Mouse (Mus musculus) embryonic fibroblast, embryonic 13.5 days (primary cell): ENCODE measurements at regions not wholly inside any gene's neighbourhood (a gene's known extent, or its start where the extent isn't known, plus 50 kb on each side); places are given as distances from the start of the nearest gene placed in this dataset.

Experiments
- H3K27ac ChIP-seq: 2 replicates; pipeline ENCODE4 v1.5.1; 2012; ENCODE audit warnings: low read length, control low read depth, inconsistent platforms; ENCODE audit not compliant: insufficient read depth
- H3K4me1 ChIP-seq: 2 replicates; pipeline ENCODE4 v1.6.1; 2011; ENCODE audit warnings: low read length; ENCODE audit not compliant: control insufficient read depth, insufficient read depth
- H3K4me3 ChIP-seq: 2 replicates; pipeline ENCODE4 v1.5.1; 2011; ENCODE audit warnings: mild to moderate bottlenecking, control low read depth, low read length; ENCODE audit not compliant: insufficient read depth
- CTCF ChIP-seq: IDR thresholded peaks from 2 replicates; pipeline ENCODE4 v1.5.1; 2011; ENCODE audit warnings: mild to moderate bottlenecking, control low read depth, low read length, moderate library complexity, borderline replicate concordance; ENCODE audit not compliant: insufficient read depth
- POLR2A ChIP-seq: IDR thresholded peaks from 2 replicates; pipeline ENCODE4 v1.6.1; 2011; ENCODE audit warnings: low read depth, mild to moderate bottlenecking, control low read depth, low read length, moderate library complexity

DNA sequence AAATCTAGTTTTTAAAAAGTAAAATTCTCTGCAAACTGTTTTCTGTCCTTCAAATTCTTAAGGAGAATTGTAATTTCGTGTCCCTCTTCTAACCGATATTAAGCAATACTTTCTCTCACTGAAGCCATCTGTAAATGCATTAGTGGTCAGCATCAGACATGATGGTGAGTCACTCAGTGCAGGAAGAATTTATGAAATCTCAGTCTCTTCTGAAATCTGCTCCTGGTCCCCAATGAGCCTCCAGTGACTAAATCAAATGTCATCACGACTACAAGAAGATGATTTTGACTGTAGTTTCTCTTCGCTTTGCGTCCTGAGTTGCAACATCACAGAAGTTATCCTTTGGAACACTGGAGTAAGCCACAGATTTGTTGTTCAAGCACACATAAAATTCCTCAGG is 175.7 kb downstream of the Nsun3 start:
- Histone ChIP-seq H3K27ac (no peak overlapping the region), H3K4me1 (no peaks in the 10 kb centered on the region), H3K4me3 (no peak overlapping the region)
- no peak for TF ChIP-seq CTCF
- no peak for TF ChIP-seq POLR2A

DNA sequence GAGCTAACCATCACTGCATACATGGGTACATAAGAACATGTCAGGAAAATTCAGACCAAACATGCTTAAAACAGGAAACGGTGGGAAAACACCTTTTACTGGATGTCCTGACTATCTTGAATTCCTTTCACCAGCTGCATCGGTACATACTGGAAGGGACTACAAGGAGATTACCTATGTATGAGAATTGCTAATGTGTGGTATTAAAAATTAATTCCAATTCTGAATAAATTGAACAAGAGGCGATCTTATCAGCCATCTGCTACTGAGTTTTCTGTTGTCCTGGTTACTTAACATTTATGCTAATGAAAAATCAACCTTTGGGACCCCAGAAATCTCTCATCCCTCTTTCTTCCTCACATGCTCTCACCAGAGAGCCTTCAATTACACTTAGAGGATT is 178.0 kb downstream of the Nsun3 start:
- TF ChIP-seq CTCF (no peak), POLR2A (no peak)
- H3K4me1 ChIP-seq: no peaks in the 10 kb centered on the region
- H3K27ac ChIP-seq: no peak overlapping the region
- no peak overlapping the region for H3K4me3 ChIP-seq

DNA sequence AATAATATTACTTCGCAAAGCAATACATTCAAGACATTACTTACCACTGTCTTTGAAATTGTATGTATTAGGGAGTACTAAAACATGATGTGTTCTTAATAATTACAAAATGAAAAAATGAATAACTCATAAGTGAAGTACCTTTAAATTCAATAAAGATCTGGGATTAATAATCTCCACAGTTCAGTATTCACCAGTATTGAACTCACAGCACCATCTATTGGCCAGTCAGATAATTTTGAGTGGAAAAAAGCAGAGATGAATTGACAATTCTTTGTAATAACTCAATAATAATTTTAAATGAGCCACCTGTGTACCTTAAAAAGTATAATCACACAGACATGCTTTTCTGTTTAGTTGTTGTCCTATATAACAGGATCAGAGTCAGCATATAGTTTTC is 180.7 kb downstream of the Nsun3 start:
- TF ChIP-seq POLR2A: no peak
- TF ChIP-seq CTCF: no peak
- H3K4me3 ChIP-seq: no peak overlapping the region
- H3K4me1 ChIP-seq: no peaks in the 10 kb centered on the region
- no peak overlapping the region for H3K27ac ChIP-seq

DNA sequence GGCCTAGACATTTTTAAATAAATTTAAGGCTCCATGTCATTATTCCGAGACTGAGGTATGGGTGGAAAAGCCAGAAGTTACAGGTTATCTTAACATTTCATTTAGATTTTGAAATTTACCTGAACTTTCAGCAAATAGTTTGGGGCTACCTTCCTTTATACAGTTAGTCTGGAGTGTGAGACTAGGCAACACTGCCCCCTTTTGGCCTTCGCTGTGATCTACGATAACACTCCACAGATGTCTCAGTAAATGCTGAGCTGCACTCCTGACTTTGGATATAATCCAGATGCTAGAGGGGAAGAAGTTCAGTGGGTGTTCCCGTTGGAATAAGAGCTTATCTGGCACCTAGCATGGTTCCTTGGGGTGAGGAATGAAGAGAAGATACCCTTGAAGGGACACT is 224.6 kb downstream of the Nsun3 start:
- Histone ChIP-seq H3K4me3 (no peak overlapping the region), H3K4me1 (peaks cover 2% of the 10 kb centered on the region; the same call in 1 of the 2 replicates), H3K27ac (no peak overlapping the region)
- TF ChIP-seq POLR2A (no peak), CTCF (peak; percentile 34; the same call in 1 of the 2 replicates)

DNA sequence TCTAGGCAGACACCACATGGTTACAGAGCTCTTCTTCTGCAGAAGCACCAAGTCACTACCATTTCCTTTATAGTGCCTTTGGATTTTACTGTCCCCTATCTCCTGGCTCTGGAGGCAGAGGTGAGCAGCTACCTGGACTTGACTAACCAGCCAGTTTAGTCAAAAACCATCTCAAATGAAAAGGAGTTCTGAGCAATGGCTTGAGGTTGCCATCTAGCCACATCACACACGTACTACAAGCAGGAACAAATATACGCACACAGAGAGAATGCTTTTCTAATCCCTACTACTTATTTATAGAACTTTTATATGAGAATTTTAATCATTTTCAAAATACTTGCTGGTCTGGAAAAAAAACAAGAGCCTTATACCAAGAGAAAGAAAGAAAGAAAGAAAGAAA is 243.5 kb downstream of the Nsun3 start:
- Histone ChIP-seq H3K4me1 (no peaks in the 10 kb centered on the region), H3K4me3 (no peak overlapping the region), H3K27ac (no peak overlapping the region)
- TF ChIP-seq CTCF: no peak
- TF ChIP-seq POLR2A: no peak

DNA sequence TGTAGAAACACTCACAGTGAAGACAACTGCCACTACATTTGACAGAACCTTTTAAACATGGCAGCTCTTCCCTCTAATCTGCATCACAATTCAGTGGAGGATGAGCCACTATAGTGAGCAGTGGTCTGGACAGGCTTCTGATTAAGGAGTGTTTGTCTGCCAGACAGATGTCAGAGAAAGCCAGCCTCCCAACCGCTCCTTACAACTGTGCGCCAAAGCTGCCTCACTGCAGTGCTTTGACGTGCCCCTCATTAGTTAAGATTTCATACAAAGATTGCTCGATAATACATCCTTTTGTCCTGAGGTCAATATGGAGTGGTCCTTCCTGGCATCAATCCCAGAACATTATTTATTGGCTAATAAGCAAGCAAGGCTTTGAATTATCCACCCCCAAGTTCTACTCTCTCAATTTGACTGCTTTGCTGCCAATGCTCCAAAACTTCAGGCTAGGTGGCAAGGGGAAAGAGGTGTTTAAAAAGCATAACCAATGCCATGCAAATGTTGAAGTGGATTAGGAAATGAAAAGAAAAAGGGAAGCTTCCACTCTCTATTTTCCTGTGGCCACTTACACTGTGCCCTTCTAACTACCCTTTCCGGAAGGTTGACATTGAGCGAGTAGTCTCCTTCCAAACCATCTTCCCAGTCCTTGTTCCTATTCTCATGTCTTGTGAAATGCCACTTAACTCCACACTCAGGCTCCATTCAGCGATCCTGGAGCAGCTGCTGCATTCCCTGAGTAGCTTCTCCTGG is 248.7 kb downstream of the Nsun3 start:
- H3K27ac ChIP-seq: no peak overlapping the region
- no peak overlapping the region for H3K4me3 ChIP-seq
- TF ChIP-seq POLR2A (no peak), CTCF (no peak)
- no peaks in the 10 kb centered on the region for H3K4me1 ChIP-seq

DNA sequence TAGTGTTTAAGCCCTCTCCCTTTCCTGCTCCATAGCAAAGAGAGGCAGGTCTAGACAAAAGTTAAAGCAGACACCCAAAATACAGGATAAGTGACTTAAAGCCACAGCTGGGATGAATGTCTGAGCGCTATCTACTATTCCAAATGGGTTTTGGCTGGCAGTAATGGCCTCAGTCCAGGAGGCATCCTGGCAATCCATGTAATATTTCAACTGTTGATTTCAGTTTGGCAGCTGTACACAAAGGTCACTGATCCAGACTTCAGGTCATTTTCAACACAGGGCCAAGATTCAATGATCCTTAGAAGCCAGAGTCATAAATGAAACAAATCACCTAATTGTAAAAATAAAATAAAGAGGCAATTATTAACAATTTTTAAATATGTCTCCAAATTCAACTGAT is 277.3 kb downstream of the Nsun3 start:
- no peaks in the 10 kb centered on the region for H3K4me1 ChIP-seq
- no peak for TF ChIP-seq CTCF
- no peak for TF ChIP-seq POLR2A
- H3K27ac ChIP-seq: no peak overlapping the region
- no peak overlapping the region for H3K4me3 ChIP-seq

DNA sequence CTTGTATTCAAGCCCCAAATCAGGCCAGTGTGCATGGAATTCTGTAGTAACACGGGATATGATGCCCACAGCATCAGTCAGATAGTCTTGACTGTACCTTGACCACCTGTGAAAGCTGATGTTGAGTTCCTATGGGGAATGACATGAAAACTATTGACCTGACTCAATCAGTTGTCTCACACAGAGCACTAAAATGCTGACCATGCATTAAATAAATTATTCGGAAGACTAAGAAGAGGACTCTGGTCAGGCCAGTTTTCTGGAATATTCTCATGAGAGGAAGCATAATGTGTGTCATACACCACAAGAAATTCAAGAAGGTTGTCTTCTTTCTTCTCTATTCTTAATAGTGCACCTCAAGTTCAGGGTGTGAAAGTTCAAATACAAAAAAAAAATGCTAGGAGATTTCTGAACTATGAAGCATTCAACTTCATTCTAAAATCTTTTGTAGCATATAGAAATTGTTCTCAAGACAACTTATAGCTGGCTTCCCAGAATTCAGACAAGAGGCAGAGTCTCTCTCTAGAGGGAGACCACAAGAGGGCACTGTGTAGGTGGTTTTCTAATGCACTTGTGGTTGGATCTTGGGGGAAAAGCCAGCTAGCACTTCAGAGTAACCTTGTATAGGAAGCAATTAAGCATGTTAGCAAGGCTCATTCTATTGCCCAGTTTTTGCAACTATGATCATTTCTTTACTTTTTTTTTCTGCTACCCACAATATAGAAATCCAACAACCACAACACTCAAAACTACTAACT is 279.7 kb downstream of the Nsun3 start:
- Histone ChIP-seq H3K27ac (no peak overlapping the region), H3K4me3 (no peak overlapping the region), H3K4me1 (no peaks in the 10 kb centered on the region)
- TF ChIP-seq CTCF: no peak

DNA sequence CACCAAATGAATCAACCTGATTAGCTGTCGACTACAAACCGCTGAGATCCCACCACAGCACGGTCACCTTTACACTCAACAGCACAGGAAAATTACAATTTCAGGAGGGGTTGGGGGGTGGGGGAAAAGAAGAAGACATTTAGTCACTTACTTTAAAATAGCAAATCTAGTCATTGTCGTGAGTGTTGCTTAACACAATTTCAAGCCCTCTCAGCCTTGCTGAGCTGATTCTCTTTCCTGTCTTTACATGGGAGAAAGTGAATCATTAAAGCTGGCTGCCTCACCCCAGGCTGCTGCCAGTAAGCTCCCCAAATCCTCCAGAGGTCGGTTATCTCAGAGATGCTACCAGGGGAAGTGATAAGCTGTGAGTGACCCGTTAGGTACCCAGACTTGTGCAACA is 285.7 kb downstream of the Nsun3 start:
- H3K4me1 ChIP-seq: no peaks in the 10 kb centered on the region
- no peak for TF ChIP-seq CTCF
- TF ChIP-seq POLR2A: no peak

DNA sequence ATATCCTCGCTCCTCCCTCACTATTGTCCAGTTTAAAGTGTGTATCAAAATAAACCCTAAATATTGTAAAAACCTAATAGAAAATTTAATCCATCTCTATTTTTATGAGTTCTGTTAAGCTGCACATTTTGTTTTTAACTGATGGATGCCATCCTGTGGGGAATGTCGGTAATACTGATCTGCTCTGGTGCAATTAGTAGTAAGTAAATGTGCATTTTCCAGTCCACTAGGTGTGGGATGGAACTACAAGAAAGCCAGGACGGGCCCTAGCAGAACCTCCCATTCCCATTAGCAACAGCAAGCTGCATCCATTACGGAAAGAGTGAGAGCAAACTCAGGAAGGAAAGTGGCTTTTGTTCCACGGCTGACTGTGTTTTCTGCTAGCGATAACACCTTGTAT is 286.3 kb downstream of the Nsun3 start:
- no peak for TF ChIP-seq POLR2A
- no peak for TF ChIP-seq CTCF
- no peak overlapping the region for H3K27ac ChIP-seq
- H3K4me3 ChIP-seq: no peak overlapping the region
- H3K4me1 ChIP-seq: no peaks in the 10 kb centered on the region

More for the DNA sequence above, 285.7 kb downstream of the Nsun3 start:
- H3K27ac ChIP-seq: no peak overlapping the region
- H3K4me3 ChIP-seq: no peak overlapping the region
